In genomic region chr15:86060581-86060980, GRCm38 (mm10) we compare ENCODE assay signal across 9 mouse cellular contexts. TPM values are rescaled to one million over a fixed set of nuclear protein-coding genes. Genes with fewer than 3 reads are reported as not detected.
DNase-seq lines count a peak whose midpoint lies in the region; ATAC-seq lines count a peak whose summit lies in the region.
"Had no signal": no experiment of that assay in that cellular context is flagged by ENCODE, and none has a peak within 500 bp of the region (broad histone marks: within the 10 kb centered on the region; RNA-seq: fewer than 3 reads in every experiment).

No protein-coding gene starts in this region.

- no peaks in the 10 kb centered on the region for H3K36me3 ChIP-seq in kidney, embryonic 15.5 days
- H3K36me3 ChIP-seq in forebrain, embryonic 13.5 days (ENCODE audit: poor library complexity, severe bottlenecking): no peaks in the 10 kb centered on the region
- no peaks in the 10 kb centered on the region for H3K36me3 ChIP-seq in hindbrain, embryonic 16.5 days (ENCODE audit: control insufficient read depth, insufficient read depth, low read length)
- H3K36me3 ChIP-seq in neural tube, embryonic 13.5 days: no peaks in the 10 kb centered on the region
- H3K36me3 ChIP-seq in kidney, embryonic 14.5 days (ENCODE audit: control insufficient read depth, insufficient read depth, low read length): no peaks in the 10 kb centered on the region

- peaks cover 83% of the 10 kb centered on the region for H3K4me1 ChIP-seq in kidney, embryonic 15.5 days
- H3K4me1 ChIP-seq in forebrain, embryonic 13.5 days: peaks cover 51% of the 10 kb centered on the region
- H3K4me1 ChIP-seq in hindbrain, embryonic 16.5 days (ENCODE audit: control insufficient read depth, insufficient read depth, low read depth, low read length): peaks cover 36% of the 10 kb centered on the region
- peaks cover 59% of the 10 kb centered on the region for H3K4me1 ChIP-seq in neural tube, embryonic 13.5 days (replicated peaks)
- peaks cover 47% of the 10 kb centered on the region for H3K4me1 ChIP-seq in kidney, embryonic 14.5 days (ENCODE audit: control insufficient read depth, insufficient read depth, low read length)

- H3K9ac ChIP-seq in kidney, embryonic 15.5 days: no peak overlapping the region
- H3K9ac ChIP-seq in forebrain, embryonic 13.5 days: peak overlapping the region; percentile 98; the same call in 1 of the 2 replicates
- peak overlapping the region; percentile 99 for H3K9ac ChIP-seq in hindbrain, embryonic 16.5 days (ENCODE audit: low read depth, low read length)
- H3K9ac ChIP-seq in neural tube, embryonic 13.5 days: peak overlapping the region; percentile 99
- no peak overlapping the region for H3K9ac ChIP-seq in kidney, embryonic 14.5 days (ENCODE audit: low read depth, low read length)

- ATAC-seq in kidney, embryonic 15.5 days (replicated peaks; ENCODE audit: low FRiP score): no peak
- ATAC-seq in forebrain, embryonic 13.5 days: no peak
- ATAC-seq in hindbrain, embryonic 16.5 days: no peak
- no peak for ATAC-seq in neural tube, embryonic 13.5 days (ENCODE audit: low read depth)
- ATAC-seq in kidney, embryonic 14.5 days (ENCODE audit: low FRiP score, low TSS enrichment): no peak

- DNase-seq in kidney, adult 8-10 months: no peak
- no peak for DNase-seq in embryo, embryonic 9.5 days (ENCODE audit: extremely low spot score)
- no peak for DNase-seq in left cerebral cortex, adult 18-20 months (ENCODE audit: low spot score in 2 of 2)
- DNase-seq: kidney, adult 2 months had no signal

- no peak overlapping the region for H3K4me3 ChIP-seq in kidney, embryonic 15.5 days (replicated peaks)
- peak overlapping the region; percentile 81 for H3K4me3 ChIP-seq in forebrain, embryonic 13.5 days
- H3K4me3 ChIP-seq in hindbrain, embryonic 16.5 days (ENCODE audit: low read length): peak overlapping the region; percentile 78
- H3K4me3 ChIP-seq in neural tube, embryonic 13.5 days: peak overlapping the region; percentile 87
- no peak overlapping the region for H3K4me3 ChIP-seq in kidney, embryonic 14.5 days (ENCODE audit: low read length)

- WGBS in kidney, embryonic 15.5 days: 85% methylated on average over 12 of the region's 12 CpGs
- 82% methylated on average over 12 of the region's 12 CpGs for WGBS in forebrain, embryonic 13.5 days
- 64% methylated on average over 12 of the region's 12 CpGs for WGBS in hindbrain, embryonic 16.5 days
- 78% methylated on average over 12 of the region's 12 CpGs for WGBS in neural tube, embryonic 13.5 days
- WGBS in kidney, embryonic 14.5 days: 85% methylated on average over 12 of the region's 12 CpGs

- 0 out of 2 replicates have a peak overlapping the region, but pooled peaks have one; percentile 41 for H3K27ac ChIP-seq in kidney, embryonic 15.5 days
- no peak overlapping the region; the same call in 1 of the 2 replicates for H3K27ac ChIP-seq in forebrain, embryonic 13.5 days
- no peak overlapping the region for H3K27ac ChIP-seq in hindbrain, embryonic 16.5 days (ENCODE audit: low read depth, low read length)
- H3K27ac ChIP-seq in neural tube, embryonic 13.5 days (replicated peaks): peak overlapping the region; percentile 64
- H3K27ac ChIP-seq in kidney, embryonic 14.5 days (ENCODE audit: low read depth, low read length): no peak overlapping the region

- H3K4me2 ChIP-seq in kidney, embryonic 15.5 days: peak overlapping the region; percentile 82; the same call in 1 of the 2 replicates
- peak overlapping the region; percentile 78 for H3K4me2 ChIP-seq in forebrain, embryonic 13.5 days
- peak overlapping the region; percentile 80 for H3K4me2 ChIP-seq in hindbrain, embryonic 16.5 days (ENCODE audit: low read length)
- H3K4me2 ChIP-seq in neural tube, embryonic 13.5 days: peak overlapping the region; percentile 86
- H3K4me2 ChIP-seq in kidney, embryonic 14.5 days (replicated peaks; ENCODE audit: low read depth, low read length): no peak overlapping the region

- no peaks in the 10 kb centered on the region for H3K27me3 ChIP-seq in kidney, embryonic 15.5 days
- no peaks in the 10 kb centered on the region for H3K27me3 ChIP-seq in forebrain, embryonic 13.5 days
- H3K27me3 ChIP-seq in hindbrain, embryonic 16.5 days (replicated peaks; ENCODE audit: control insufficient read depth, insufficient read depth, low read length): no peaks in the 10 kb centered on the region
- no peaks in the 10 kb centered on the region for H3K27me3 ChIP-seq in neural tube, embryonic 13.5 days
- H3K27me3 ChIP-seq in kidney, embryonic 14.5 days (ENCODE audit: control insufficient read depth, insufficient read depth, low read length): no peaks in the 10 kb centered on the region

- no peaks in the 10 kb centered on the region for H3K9me3 ChIP-seq in kidney, embryonic 15.5 days (replicated peaks)
- H3K9me3 ChIP-seq in forebrain, embryonic 13.5 days (replicated peaks): no peaks in the 10 kb centered on the region
- no peaks in the 10 kb centered on the region for H3K9me3 ChIP-seq in hindbrain, embryonic 16.5 days (ENCODE audit: control insufficient read depth, low read length)
- no peaks in the 10 kb centered on the region for H3K9me3 ChIP-seq in neural tube, embryonic 13.5 days
- H3K9me3 ChIP-seq in kidney, embryonic 14.5 days (ENCODE audit: control insufficient read depth, low read length): no peaks in the 10 kb centered on the region

RNA-seq across cellular contexts. Expression of gene Gramd4, which starts 3.1 kb away (rescaled TPM):
- polyA plus RNA-seq in kidney, embryonic 15.5 days (2015; fragmentation: Nextera tagmentation; extraction: Ambion mirVana): 14.1 and 17.4 TPM in 2 replicates
- polyA plus RNA-seq in forebrain, embryonic 13.5 days (2015; fragmentation: Nextera tagmentation; extraction: Ambion mirVana): 30.1 and 31.6 TPM in 2 replicates
- 18.4 and 30.4 TPM in 2 replicates for polyA plus RNA-seq in hindbrain, embryonic 16.5 days (2015; fragmentation: Nextera tagmentation; extraction: Ambion mirVana)
- 32.5 TPM in 2 replicates for polyA plus RNA-seq in neural tube, embryonic 13.5 days (2015; fragmentation: Nextera tagmentation; extraction: Ambion mirVana)
- 10 to 100 TPM; 44.2 to 49.4 TPM for total RNA-seq in left cerebral cortex, adult 18-20 months (2021)
- polyA plus RNA-seq in kidney, embryonic 14.5 days (2014; fragmentation: Nextera tagmentation; extraction: Ambion mirVana): 6.5 and 9.7 TPM in 2 replicates

RNA-seq across cellular contexts. Expression of gene Celsr1, which starts 27.0 kb away (rescaled TPM):
- polyA plus RNA-seq in kidney, embryonic 15.5 days (2015; fragmentation: Nextera tagmentation; extraction: Ambion mirVana): 3.7 and 3.9 TPM in 2 replicates
- polyA plus RNA-seq in forebrain, embryonic 13.5 days (2015; fragmentation: Nextera tagmentation; extraction: Ambion mirVana): 6.6 and 7.1 TPM in 2 replicates
- 0.76 and 1.2 TPM in 2 replicates for polyA plus RNA-seq in hindbrain, embryonic 16.5 days (2015; fragmentation: Nextera tagmentation; extraction: Ambion mirVana)
- 1.8 TPM in 2 replicates for polyA plus RNA-seq in neural tube, embryonic 13.5 days (2015; fragmentation: Nextera tagmentation; extraction: Ambion mirVana)
- total RNA-seq in left cerebral cortex, adult 18-20 months (2021): 1 to 10 TPM; 4.3 to 5.3 TPM
- 6.8 and 8.8 TPM in 2 replicates for polyA plus RNA-seq in kidney, embryonic 14.5 days (2014; fragmentation: Nextera tagmentation; extraction: Ambion mirVana)

Comparison
In these comparisons a context has a peak if more than half of its experiments do, and no peak if none do; other contexts are left out.
1. H3K27ac ChIP-seq: peak in kidney, embryonic 15.5 days (single experiment) and neural tube, embryonic 13.5 days (single experiment); none in forebrain, embryonic 13.5 days (single experiment), hindbrain, embryonic 16.5 days (single experiment) and kidney, embryonic 14.5 days (single experiment).
2. H3K4me3 ChIP-seq: peak in forebrain, embryonic 13.5 days (single experiment), hindbrain, embryonic 16.5 days (single experiment) and neural tube, embryonic 13.5 days (single experiment); none in kidney, embryonic 15.5 days (single experiment) and kidney, embryonic 14.5 days (single experiment).
3. H3K9ac ChIP-seq: peak in forebrain, embryonic 13.5 days (single experiment), hindbrain, embryonic 16.5 days (single experiment) and neural tube, embryonic 13.5 days (single experiment); none in kidney, embryonic 15.5 days (single experiment) and kidney, embryonic 14.5 days (single experiment).